Mouse (Mus musculus) erythroblast, embryonic 14.5 days (primary cell): ENCODE measurements around the gene Pelp1.

Experiments used
- GATA1 ChIP-seq: IDR thresholded peaks from 2 replicates; pipeline ENCODE4 v1.6.1; 2012; ENCODE audit warnings: low read length, inconsistent platforms, mixed read lengths
- TAL1 ChIP-seq: IDR thresholded peaks from 3 replicates; pipeline ENCODE4 v1.6.1; 2012; ENCODE audit warnings: low read length, inconsistent platforms, mixed read lengths

GRCm38 (mm10) chr11:70441882-70442281 lies 32.1 kb upstream of the Pelp1 start:
- TF ChIP-seq TAL1 (no peak), GATA1 (no peak)
